Comparison of ENCODE assay signal across 8 mouse cellular contexts in genomic region chr9:114639186-114639748, GRCm38 (mm10). TPM values are rescaled to one million over a fixed set of nuclear protein-coding genes. Genes with fewer than 3 reads are reported as not detected.
DNase-seq lines count a peak whose midpoint lies in the region; ATAC-seq and TF ChIP-seq lines count a peak whose summit lies in the region.

No protein-coding gene starts in this region.

- ATAC-seq in hindbrain, embryonic 16.5 days, result no peak
- ATAC-seq in midbrain, embryonic 16.5 days, result peak; percentile 27; the same call in 1 of the 2 replicates

- peak overlapping the region; percentile 86 for H3K27ac ChIP-seq in testis, adult 2 months (ENCODE audit: control insufficient read depth, insufficient read depth, low read depth, low read length)
- H3K27ac ChIP-seq in hindbrain, embryonic 16.5 days (ENCODE audit: low read depth, low read length), result peak overlapping the region; percentile 77
- peak overlapping the region; percentile 86 for H3K27ac ChIP-seq in midbrain, embryonic 16.5 days (ENCODE audit: low read length)

- intact Hi-C loops in gastrocnemius, postnatal 14 days (cut with DNase I; ENCODE audit: low total_unique reads), result no loop called here

- peaks cover 8% of the 10 kb centered on the region for H3K4me1 ChIP-seq in testis, adult 2 months (ENCODE audit: control insufficient read depth, insufficient read depth, low read length)
- peaks cover 17% of the 10 kb centered on the region for H3K4me1 ChIP-seq in hindbrain, embryonic 16.5 days (ENCODE audit: control insufficient read depth, insufficient read depth, low read depth, low read length)
- peaks cover 21% of the 10 kb centered on the region for H3K4me1 ChIP-seq in midbrain, embryonic 16.5 days (ENCODE audit: control insufficient read depth, insufficient read depth, low read length)

- H3K4me2 ChIP-seq in hindbrain, embryonic 16.5 days (ENCODE audit: low read length), result peak overlapping the region; percentile 95
- H3K4me2 ChIP-seq in midbrain, embryonic 16.5 days (ENCODE audit: low read length), result peak overlapping the region; percentile 75

- H3K9ac ChIP-seq in hindbrain, embryonic 16.5 days (ENCODE audit: low read depth, low read length), result peak overlapping the region; percentile 76
- H3K9ac ChIP-seq in midbrain, embryonic 16.5 days (ENCODE audit: low read depth, low read length), result peak overlapping the region; percentile 77

- no peak for TF ChIP-seq CTCF in testis, adult 2 months (IDR thresholded peaks at IDR 0.05; ENCODE audit: control insufficient read depth, insufficient read depth, insufficient replicate concordance, low read depth, low read length)

- peak; percentile 7 for DNase-seq in cerebellum, adult 8-10 months
- no peak for DNase-seq in cerebellum, adult 9-10 months
- DNase-seq in testis, postnatal 14 days (ENCODE audit: low spot score), result no peak
- DNase-seq in gastrocnemius, postnatal 14 days, result no peak
- no peak for DNase-seq in adrenal gland, adult 2 months

- H3K9me3 ChIP-seq in hindbrain, embryonic 16.5 days (ENCODE audit: control insufficient read depth, low read length), result no peaks in the 10 kb centered on the region
- no peaks in the 10 kb centered on the region for H3K9me3 ChIP-seq in midbrain, embryonic 16.5 days (replicated peaks; ENCODE audit: control insufficient read depth, low read length, poor library complexity, severe bottlenecking)

- TF ChIP-seq POLR2A in testis, adult 2 months (IDR thresholded peaks at IDR 0.05; ENCODE audit: control insufficient read depth, low read depth, low read length), result no peak

- peak overlapping the region; percentile 98 for H3K4me3 ChIP-seq in testis, adult 2 months (ENCODE audit: control insufficient read depth, low read depth, low read length)
- H3K4me3 ChIP-seq in hindbrain, embryonic 16.5 days (ENCODE audit: low read length), result peak overlapping the region; percentile 63
- peak overlapping the region; percentile 85 for H3K4me3 ChIP-seq in midbrain, embryonic 16.5 days (ENCODE audit: low read depth, low read length)

- WGBS in hindbrain, embryonic 16.5 days, result 14% methylated on average over 18 of the region's 18 CpGs
- WGBS in midbrain, embryonic 16.5 days, result 15% methylated on average over 18 of the region's 18 CpGs

- no peaks in the 10 kb centered on the region for H3K27me3 ChIP-seq in testis, adult 2 months (ENCODE audit: control insufficient read depth, insufficient read depth, low read length)
- H3K27me3 ChIP-seq in hindbrain, embryonic 16.5 days (replicated peaks; ENCODE audit: control insufficient read depth, insufficient read depth, low read length), result peaks cover 12% of the 10 kb centered on the region
- peaks cover 11% of the 10 kb centered on the region for H3K27me3 ChIP-seq in midbrain, embryonic 16.5 days (ENCODE audit: control insufficient read depth, insufficient read depth, low read depth, low read length)

- no peaks in the 10 kb centered on the region for H3K36me3 ChIP-seq in testis, adult 2 months (ENCODE audit: control insufficient read depth, insufficient read depth, low read length)
- H3K36me3 ChIP-seq in hindbrain, embryonic 16.5 days (ENCODE audit: control insufficient read depth, insufficient read depth, low read length), result 0 out of 2 replicates have a peak, but pooled peaks cover 2% of the 10 kb centered on the region
- no peaks in the 10 kb centered on the region for H3K36me3 ChIP-seq in midbrain, embryonic 16.5 days (ENCODE audit: control insufficient read depth, insufficient read depth, low read length)

RNA-seq across cellular contexts. Expression of gene Cnot10, which starts 0.7 kb away (rescaled TPM):
- 37.6 and 40.1 TPM in 2 replicates for polyA plus RNA-seq in testis, adult 2 months (2012; rRNA removed)
- polyA plus RNA-seq in hindbrain, embryonic 16.5 days (2015; fragmentation: Nextera tagmentation; extraction: Ambion mirVana), result 52.1 and 57.1 TPM in 2 replicates
- polyA plus RNA-seq in midbrain, embryonic 16.5 days (2015; fragmentation: Nextera tagmentation; extraction: Ambion mirVana), result 54.0 and 59.3 TPM in 2 replicates
- 10 to 100 TPM; 15.3 to 15.4 TPM for total RNA-seq in gastrocnemius, postnatal 14 days (2021)
- 10 to 100 TPM; 31.9 to 36.2 TPM for total RNA-seq in adrenal gland, adult 2 months (2021)
- polyA plus RNA-seq in adrenal gland, adult 2 months (2012; rRNA removed), result 13.8 and 16.8 TPM in 2 replicates

RNA-seq across cellular contexts. Expression of gene Dync1li1, which starts 49.3 kb away (rescaled TPM):
- 3.8 and 4.7 TPM in 2 replicates for polyA plus RNA-seq in testis, adult 2 months (2012; rRNA removed)
- polyA plus RNA-seq in hindbrain, embryonic 16.5 days (2015; fragmentation: Nextera tagmentation; extraction: Ambion mirVana), result 105 and 116 TPM in 2 replicates
- 118 and 130 TPM in 2 replicates for polyA plus RNA-seq in midbrain, embryonic 16.5 days (2015; fragmentation: Nextera tagmentation; extraction: Ambion mirVana)
- 10 to 100 TPM; 31.3 to 34.1 TPM for total RNA-seq in gastrocnemius, postnatal 14 days (2021)
- 10 to 100 TPM; 42.1 to 42.6 TPM for total RNA-seq in adrenal gland, adult 2 months (2021)
- polyA plus RNA-seq in adrenal gland, adult 2 months (2012; rRNA removed), result 10.6 and 11.7 TPM in 2 replicates
